Mouse (Mus musculus): Measurements from ENCODE around the gene Taf15.

DNA sequence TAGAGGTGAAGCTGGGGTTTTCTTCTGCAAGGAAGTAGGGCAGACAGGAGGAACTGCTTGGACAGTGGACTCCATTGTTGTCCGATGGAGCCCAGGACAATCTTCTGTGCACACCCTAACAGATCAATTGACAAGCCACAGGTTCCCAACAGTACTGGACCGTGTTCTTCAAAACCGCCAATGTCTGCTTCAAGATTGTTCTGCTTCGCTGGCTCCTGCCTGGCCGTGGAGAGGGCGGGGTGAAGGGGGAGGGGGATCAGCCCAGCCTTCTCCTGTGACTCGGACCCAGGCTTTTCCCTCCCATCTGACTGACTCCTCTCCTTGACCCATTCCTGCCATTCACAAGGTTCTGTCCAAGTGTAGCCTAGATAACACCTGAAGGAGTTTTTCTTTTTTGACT, 15.6 kb upstream of the Taf15 start:
- no peak for TF ChIP-seq CTCF (IDR thresholded peaks at IDR 0.05; ENCODE audit: low read depth)
- TF ChIP-seq EP300 (optimal IDR thresholded peaks at IDR 0.05): no peak
